Mouse (Mus musculus): ENCODE measurements around the gene Glmp.
"Not testable (repeated sequence)": the region's sequence is repeated elsewhere in the genome, so short reads cannot be mapped to it uniquely, and the experiment has no call there.

The Glmp gene

DNA sequence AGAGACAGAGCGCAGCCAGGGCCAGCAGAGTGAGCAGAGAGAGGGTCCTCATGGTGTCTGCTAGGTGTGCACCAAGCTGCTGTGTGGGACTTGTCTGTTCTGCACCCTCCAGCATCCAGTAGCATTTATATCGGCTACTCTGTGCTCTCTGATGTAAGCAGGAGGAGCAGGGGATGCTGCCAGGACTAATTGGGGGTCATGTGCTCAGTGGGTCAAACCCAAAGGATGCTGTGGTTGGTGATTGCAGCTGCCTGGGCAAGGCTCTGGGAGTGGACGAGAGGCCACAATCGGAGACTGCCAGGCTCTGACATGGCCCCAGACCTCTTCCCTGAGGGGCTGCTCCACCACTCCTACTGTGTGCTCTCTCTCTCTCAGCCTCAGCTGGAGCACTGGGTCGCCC, 53.8 kb downstream of the Glmp start, which contains the start of gene Bglap2:
Bglap2 (minus strand) TSS at position 101 of the 400 bp plus-strand sequence.
- DNase-seq (ENCODE audit: low read depth) = not testable (repeated sequence)

All from c-Kit-positive CD71-negative TER-119-negative erythroid progenitor cells, embryonic 14.5 days (primary cell).